Mouse (Mus musculus) thymus, postnatal 0 days (tissue): ENCODE data around the gene Trabd2b. TPM values are rescaled to one million over a fixed set of nuclear protein-coding genes. Genes with fewer than 3 reads are reported as not detected.

Source experiments
- DNase-seq: peaks from one replicate; pipeline ENCODE4 v3.0.0-alpha.2; 2015; ENCODE audit warnings: low spot score
- polyA plus RNA-seq: library from polyadenylated mRNA; unstranded; fragments of >200 nt; fragmentation: Nextera tagmentation; extraction: Ambion mirVana; gene quantifications from 2 replicates; pipeline ENCODE4 v1.2.1, GENCODE M21; 2015

Trabd2b gene
- polyA plus RNA-seq, 1 experiment from 2014 or later, result 0.12 TPM

DNA sequence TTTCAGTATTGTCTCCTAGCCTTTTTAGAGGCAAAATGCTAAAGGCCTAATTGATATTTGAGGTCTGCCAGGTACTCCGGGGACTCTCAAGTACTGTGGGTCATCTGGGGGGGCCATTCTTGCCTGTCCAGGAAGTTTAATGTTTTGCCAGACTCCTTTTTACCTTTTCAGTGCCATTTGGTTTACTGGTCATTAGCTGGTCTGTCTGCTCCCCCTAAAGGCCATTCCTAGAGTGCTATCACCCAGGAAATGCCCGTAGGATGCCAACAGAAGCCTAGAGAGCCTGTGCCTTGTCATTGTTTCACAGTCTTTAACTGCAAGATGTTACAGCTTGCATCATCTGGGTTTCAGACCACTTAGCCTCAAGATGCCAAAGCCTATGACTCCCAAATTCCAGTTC, 35.7 kb downstream of the Trabd2b start:
- no peak for DNase-seq

DNA sequence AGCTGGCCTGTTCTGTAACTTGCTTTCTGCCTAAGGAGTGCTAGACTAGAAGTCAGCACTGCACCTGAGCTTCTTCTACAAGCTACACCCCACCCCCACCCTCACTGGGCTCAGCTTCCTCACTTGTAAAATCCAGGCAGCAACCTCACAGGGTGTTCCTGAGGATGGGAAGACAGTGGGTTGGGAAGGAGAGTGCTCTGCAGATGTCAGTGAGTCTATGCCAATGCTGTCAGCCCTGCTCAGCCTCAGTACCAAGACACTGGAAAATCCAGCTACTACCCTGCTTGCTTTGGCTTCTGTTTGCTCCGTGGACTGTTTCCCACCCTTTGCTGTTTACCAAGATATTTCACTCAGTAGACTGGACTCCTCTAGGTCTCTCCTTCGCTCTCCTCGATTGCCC, 36.1 kb downstream of the Trabd2b start:
- DNase-seq, result no peak

DNA sequence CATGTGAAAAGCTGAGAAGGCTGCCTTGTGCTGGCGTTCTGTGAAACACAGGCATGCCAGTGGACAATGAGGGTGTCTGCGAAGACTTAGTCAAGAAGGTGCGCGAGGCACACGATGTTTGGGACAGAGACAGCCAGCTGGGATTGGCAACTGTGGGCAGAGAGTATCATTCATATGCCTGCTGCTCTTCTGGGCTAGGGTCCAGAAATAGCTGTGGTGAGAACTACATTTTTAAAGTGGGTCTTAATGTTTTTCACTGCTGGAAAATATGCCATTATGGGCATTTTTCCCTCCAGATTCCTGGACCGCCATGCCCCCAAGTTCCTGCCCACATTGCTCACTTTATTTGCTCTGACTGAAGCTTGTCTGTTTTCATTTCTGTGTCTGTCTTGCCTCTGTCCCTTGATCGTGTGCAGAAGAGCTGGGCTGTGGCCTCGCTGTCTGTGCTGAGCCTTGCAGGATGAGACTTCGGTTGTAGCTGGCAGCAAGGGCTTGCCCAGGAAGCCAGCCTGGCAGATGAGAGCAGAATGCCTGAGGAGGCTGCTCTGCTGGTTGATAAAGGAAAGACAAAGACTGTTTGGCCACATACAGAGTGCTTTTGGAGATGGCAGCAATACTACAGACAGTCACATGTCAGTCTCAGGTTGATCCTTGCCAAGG, 42.0 kb downstream of the Trabd2b start:
- DNase-seq, result no peak

DNA sequence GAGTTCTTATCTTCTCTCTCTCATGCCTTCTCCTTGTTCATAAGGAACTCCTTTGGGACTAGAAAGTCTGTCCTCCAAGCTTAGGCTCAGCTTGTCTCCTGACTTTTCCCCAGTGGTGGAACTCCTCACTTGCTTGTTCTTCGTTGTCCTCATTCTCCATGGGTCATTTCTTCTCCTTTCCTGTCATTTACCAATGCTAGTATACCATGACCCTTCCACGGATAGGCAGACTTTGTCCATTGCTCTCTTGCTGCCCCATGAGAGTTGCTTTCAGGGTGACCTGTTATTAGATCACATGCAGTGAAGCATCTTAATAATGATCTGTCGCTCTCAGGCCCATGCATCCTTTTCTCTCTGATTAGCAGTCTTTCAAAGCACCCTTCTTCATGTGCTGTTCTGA, 46.6 kb downstream of the Trabd2b start:
- DNase-seq, result no peak

DNA sequence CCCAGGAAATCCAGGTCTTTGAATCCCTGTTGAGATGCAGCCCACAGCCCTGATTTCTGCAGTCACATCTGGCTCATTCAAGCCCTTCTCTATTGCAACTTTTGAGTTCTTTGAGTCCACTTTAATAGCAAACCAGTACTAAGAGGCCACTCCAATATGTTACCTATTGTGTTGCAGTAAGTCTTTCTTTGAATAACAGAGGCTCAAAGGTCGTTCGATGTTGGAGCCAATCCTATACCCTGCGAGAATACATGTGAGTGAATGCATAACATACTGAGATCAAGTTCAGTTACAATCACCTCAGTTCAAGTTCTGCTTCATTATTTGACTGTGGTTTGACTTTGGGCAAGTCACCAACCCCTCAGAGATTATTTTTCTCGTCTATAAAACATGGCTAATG, 47.5 kb downstream of the Trabd2b start:
- no peak for DNase-seq

DNA sequence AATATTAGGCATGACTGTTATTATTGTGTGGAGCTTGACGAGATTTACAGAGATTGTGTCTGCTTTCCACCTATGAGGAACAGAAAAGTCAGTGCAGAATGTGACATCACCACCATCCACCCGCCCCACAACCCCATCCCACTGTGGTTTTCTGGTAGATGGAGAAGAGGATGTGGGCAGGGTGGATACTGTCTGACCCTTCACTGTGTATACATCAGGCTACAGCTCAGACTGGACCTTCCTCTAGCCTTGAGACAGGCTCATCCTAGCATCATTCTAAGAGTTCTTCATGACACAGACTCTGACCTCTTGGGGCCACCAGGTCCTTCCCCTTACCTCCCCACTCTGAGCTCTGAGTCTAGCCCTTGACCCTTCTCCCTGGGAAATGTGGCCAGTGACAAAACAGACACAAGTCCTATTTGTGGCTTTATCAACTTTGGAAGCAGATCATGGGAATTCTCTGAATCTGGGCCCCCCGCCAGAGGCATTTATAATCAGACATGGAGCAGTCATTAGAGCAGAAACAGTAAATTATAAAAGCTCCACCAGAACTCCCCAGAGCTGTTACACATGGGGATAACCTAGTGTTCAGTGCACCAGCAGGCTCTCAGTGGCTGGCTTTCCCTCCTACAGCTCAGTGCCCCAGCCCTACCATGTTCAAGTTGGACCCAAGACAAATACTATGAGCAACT, 48.1 kb downstream of the Trabd2b start:
- no peak for DNase-seq

DNA sequence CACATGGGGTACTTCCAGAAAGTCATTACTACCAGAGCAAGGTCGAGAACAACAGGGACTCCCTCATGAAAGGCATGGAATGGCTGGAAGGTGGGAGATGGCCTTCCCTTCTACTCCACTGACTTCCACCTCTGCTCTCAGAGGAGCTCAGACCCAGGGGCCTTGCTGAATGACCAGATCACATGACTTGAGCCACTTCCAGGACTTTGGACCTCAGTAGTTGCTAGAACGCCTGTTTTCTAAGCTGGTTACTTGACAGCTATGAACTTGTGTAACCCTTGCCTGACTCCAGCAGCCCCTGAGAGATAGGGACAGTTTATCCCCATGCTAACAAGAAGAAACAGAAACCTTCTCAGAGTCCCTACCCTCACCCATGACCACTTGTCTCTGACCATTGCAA, 50.6 kb downstream of the Trabd2b start:
- no peak for DNase-seq

DNA sequence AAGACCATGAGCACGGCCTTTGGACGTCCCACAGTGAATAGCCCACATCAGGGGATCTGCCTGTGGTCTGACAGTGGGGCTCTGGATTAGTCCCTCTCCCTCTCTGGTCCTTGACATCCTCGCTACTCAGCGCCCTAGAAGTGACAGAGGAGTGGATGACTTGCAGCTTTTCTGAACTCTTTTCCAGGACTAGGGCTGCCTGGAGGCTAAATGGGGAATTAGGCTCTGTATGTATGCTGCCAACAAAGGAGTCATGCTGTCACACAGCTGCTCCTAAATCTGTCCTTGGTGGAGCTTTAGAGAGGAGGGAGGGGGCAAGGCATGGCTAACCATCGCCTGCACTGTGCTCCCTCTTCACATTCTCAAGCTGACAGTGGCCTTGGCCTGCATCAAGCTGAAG, 53.1 kb downstream of the Trabd2b start:
- DNase-seq, result no peak

DNA sequence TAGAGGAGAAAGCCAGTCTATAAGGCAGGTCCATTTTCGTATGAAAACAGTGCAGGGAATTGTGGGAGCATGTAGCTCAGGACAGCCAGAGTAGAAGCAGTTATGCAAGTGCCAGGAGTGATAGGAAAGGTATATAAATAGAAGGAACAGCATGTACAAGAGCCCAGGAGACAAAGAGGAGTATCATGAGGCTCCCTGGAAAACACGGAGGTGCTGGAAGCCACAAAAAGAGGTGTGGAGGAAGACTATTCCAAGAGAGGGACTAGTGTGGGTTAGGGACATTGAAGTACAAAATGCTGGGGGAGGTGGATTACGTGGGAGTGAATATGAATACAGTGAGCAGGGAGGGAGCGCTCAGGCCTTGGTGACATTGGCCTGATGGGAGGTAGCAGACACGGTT, 53.9 kb downstream of the Trabd2b start:
- DNase-seq, result no peak

DNA sequence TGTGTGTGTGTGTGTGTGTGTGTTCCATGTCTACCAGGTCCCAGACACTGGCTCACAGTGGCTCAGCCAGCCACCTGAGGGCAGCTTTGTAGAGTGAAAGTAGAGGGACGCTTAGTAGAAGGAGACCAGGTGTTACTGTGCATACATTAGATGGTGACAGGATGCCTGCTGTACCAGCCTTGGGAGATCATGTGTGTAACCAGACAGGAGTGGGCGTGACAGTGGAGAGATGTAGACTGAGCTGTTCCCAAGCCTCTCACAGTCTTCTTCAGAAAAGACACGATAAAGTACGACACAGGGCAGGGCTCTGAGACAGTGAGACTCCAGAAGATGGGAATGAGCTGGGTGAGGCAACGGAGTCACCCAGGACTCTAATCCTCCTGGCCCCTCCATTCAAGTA, 54.6 kb downstream of the Trabd2b start:
- no peak for DNase-seq

DNA sequence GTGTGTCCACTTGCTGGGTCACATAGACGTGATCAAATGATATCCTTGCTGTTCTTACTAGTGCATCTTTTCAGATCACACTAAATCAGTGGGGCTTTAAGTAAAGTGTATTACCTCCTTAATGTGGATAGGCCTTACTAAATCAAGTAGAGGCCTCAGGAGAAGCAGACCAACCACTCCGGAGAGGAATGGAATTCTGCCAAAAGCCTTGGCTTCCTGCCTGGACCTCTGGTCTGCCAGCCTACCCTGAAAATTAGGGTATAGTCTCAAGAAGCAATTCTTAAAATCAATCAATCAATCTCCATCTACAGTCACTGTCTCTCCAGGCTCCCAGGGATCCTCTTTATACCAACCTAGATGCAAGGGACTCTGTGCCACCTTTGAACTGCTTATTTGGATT, 59.1 kb downstream of the Trabd2b start:
- no peak for DNase-seq

DNA sequence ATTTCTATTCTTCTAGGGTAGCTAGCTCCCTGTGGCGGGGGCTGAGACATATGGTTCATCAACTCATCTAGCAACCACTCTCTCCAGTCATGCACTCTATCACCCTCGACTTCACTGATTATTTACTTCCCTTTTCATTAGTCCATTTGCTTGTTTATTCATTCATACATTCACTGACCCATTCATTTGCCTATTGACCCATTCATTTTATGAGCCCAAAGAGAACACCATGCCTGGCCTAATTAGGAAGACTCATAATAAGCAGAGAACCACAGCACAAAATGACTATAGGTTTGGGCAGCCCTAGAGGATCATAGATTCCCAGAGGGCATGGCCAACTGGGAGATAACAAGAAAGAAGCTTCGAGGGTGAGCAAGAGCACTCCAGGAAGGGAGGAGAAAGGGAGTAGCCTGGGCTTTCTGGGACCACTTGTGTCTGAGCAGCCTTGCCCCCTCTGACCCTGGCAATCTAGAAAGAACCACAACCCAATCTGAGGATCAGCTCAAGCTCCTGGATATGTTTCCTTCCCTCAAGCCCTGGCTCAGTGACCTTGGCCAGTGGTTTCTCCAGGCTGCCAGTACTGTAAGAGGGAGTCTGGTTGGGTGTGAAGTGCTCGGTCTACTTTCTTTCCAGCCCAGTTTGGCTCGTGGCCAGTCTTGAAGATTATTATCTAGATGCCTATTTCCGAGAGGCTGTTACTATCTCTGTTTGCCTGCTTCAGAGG, 61.0 kb downstream of the Trabd2b start:
- DNase-seq, result no peak

DNA sequence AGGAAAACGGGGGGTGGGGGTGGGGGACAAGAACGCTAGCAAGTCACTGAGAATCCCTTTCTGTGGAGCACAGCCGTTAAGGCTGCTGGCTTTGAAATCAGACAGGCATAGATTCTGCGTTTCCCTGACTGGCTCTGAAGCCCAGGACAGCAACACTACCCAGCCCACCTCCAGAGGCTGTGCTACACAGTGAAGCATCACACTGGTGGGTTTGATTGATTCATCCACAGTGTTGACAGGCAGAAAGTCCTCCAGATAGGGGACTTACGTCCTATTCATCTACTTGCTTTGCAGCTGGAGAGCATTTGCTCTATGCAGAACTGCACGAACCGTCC, 61.5 kb downstream of the Trabd2b start:
- DNase-seq, result no peak

DNA sequence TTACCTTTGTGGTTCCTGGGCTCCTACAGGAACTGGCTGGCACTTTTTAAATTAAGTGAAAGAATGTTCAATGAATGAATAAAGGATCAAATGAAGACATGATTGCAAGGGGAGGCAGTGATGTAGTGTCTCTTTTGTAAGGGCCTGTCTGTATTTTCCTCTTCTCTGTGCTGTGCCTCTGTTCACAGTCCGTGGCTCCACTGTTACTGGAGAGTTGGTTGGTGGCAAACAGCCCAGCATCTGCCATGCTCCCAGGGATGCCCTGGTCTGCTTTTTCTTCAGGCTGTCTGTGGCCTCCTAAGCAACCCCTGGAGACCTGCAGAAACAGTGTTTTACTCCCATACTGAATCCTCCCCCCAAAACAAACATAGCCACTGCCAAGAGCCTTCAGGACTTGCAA, 63.4 kb downstream of the Trabd2b start:
- no peak for DNase-seq

DNA sequence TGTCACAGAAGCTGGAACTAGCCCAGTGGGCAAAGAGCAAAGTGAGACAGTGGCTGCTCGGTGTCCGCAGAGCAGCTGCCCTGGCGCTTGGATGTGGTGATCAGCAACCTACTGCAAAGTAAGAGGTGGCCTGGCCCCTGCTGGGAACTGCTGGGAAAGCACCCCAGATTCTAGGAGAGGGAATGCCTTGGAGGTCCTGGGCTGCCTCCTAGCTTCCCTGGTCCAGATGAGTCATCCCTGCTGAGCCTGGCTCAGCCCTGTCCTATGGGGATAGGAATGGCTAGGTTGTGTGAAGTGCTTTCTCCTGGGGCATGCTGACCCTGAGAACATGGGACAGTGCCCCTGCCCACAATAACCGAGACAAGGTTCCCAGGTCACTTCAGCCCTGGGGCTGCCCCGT, 65.6 kb downstream of the Trabd2b start:
- DNase-seq, result no peak

DNA sequence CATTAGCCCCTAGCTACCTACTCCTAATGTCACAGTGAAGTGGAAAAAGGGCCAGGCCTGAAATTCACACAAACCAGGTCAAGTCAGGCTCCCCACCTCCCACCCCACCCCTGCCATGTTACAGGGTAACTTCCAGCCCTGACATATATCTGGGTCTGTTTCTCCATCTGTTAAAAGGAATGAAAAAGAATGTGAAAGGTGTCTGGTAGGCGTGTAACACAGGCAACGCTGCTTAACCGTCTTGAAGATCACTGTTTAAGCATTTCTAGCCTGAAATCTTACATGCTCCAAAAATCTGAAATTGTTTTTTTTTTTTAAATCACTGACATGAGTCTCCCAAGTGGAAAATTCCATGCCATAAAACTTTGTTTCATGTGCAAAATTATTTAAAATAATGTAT, 69.8 kb downstream of the Trabd2b start:
- DNase-seq, result no peak

DNA sequence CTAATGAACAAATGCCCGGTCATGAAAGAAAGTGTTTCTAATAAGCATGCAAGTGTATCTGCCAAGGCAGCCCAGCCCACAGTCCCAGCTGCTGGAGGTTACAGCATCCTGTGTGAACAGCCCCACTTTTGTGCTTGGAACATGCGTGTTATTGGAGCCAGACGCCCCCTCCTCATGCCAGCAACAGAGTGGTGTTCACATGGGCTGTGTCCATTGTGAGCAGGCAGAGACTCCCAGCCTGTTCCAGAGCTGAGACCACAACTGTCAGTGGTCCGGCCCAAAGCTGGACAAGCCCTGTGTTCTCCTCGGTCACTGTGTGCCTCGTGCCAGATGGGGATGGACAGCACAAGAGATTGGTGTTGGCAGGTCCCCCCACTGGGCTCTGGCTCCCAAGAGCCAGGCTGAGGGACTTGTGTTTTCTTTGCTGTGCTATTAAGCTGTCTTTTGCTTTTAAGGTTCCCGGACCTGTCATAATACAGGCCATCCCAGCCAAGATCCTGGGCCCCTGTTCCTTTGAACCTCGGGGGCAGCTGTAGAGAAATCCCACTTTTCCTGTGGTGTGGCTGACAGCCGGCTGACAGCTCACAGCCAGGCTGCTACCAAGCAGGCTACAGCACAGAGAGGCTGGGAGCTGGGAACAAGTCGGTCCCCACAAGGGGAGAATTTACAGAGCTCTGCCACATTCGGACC, 70.7 kb downstream of the Trabd2b start:
- no peak for DNase-seq

DNA sequence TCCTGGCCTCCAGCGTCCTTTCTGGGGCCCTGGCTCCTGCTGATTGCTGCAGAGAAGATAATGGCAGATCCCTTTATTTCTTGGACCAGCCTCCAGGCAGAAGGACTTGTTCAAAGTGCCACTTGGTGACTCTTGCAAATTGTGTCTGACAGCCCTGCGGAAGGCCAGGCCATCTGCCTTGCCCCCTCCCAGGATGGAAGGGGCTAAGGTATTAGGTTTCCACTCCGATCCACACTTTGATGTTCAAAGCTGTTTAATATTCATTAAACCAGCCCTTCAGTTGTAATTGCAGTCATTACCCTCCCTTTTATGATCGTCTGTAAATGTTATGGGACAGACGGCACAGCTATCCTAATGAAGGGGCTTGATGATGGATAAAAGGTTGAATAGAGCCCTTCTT, 75.0 kb downstream of the Trabd2b start:
- DNase-seq, result no peak

DNA sequence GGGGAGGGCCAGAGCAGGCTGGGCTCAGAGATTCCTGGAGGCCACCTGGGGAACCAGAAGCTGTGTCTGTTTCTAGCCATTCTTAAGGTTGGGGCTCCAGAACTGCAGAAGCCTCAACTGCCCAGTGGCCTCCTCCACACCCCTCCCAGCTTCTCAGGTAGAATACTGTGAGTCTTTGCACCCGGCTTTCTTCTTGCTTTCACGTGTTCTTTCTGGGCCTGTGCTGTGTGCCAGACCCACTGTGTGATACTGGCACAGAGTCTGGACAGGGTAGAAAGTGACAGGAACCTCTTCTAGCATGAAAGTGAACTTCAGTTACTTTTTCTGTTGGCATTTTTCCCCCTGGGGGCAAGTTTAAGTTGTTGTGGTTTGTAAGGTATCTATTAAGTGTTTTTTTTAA, 77.6 kb downstream of the Trabd2b start:
- DNase-seq, result no peak

DNA sequence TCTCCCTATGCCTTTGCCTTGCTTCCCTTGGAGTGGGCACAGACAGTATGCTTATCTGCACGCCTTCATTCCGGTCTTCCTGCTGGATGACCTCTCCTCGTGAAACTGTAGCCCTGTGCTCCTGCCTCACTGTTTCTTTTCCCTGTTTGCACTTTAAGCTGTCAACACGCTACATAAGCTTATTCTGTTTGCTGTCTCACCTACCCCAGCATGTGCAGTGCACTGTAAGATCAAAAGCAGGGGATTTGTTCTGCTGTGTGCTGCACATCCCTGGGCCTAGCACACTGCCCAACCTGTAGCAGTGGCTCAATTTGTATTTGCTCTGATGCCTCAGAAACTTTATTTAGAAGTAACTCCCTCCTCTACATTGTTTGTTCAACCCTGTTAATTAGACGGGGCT, 79.5 kb downstream of the Trabd2b start:
- no peak for DNase-seq

DNA sequence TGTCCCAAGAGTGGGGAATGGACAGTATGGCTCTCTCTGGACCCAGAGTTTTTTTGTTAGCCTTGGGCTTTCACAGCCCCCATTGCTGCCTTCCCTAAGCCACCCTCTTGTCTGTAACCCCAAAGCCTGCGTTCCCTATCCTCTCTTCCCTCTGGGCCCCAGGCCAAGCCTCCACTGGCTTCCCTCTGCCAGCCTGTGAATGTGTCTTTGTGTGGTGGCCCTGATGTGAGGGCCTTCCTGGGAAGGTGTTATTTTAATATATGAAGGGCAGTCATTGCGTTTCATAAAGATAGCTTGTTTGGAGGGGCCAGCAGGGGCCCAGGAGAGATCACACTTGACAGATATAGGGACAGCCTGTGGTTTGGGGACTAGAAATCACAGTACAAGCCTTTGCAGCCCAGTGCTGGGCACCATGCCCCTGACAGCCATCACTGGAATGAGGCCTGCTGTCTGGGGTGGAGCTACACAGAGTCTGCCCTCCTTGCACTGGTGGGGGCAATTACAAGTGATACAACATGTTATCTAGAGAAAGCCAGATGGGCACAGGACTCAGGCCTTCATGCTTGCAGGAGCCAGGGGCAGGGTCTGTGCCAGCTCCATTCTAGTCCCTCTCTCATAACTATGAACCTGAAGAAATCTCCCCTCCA, 80.5 kb downstream of the Trabd2b start:
- DNase-seq, result no peak

DNA sequence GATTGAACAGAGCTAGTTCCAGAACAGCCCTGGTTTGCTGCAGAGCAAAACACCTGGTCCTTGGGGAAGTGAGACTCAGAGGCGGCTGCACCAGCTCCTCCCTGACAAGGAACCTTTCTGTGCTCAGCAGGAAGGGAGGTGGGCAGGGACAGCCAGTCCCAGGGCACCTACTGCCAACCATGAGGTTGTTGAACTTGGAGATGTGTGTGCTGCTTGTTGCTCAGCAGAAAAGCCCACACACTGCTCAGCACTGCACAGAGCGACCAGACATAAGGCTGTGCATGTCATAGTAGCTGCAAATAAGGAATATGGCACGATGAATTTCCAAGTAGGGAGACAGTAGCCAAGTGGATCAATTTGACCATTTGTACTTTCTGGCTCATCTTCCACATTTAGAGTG, 81.2 kb downstream of the Trabd2b start:
- no peak for DNase-seq
